Mouse (Mus musculus): ENCODE measurements at regions not wholly inside any gene's neighbourhood (a gene's known extent, or its start where the extent isn't known, plus 50 kb on each side); places are given as distances from the start of the nearest gene placed in this dataset.

- no peak for TF ChIP-seq CTCF (IDR thresholded peaks at IDR 0.05; ENCODE audit: low read depth, low read length)
- no peak for TF ChIP-seq POLR2A (IDR thresholded peaks at IDR 0.05; ENCODE audit: extremely low read depth, insufficient read depth, low read length)
These were observed 562.4 kb downstream of the Nebl start for GRCm38 (mm10) chr2:17168896-17169295.

Measured in liver, adult 2 months (tissue).